Mouse (Mus musculus): Measurements from ENCODE around the gene Ptges2. TPM values are rescaled to one million over a fixed set of nuclear protein-coding genes. Genes with fewer than 3 reads are reported as not detected.
A peak's percentile ranks its signal among the peaks of the same experiment; 100 is the strongest.

The Ptges2 gene
- total and polyA plus RNA-seq, 3 experiments: 35.6 to 69.6 (median 55.3) TPM

- DNase-seq: no peak
These were observed 44.5 kb downstream of the Ptges2 start for GRCm38 (mm10) chr2:32440164-32440563.

GRCm38 (mm10) chr2:32440632-32441031 is 44.9 kb downstream of the Ptges2 start:
- DNase-seq: no peak

GRCm38 (mm10) chr2:32441550-32441949 is 45.9 kb downstream of the Ptges2 start:
- no peak for DNase-seq

- no peak for DNase-seq
These were observed 49.8 kb downstream of the Ptges2 start for GRCm38 (mm10) chr2:32445535-32445934.

DNA sequence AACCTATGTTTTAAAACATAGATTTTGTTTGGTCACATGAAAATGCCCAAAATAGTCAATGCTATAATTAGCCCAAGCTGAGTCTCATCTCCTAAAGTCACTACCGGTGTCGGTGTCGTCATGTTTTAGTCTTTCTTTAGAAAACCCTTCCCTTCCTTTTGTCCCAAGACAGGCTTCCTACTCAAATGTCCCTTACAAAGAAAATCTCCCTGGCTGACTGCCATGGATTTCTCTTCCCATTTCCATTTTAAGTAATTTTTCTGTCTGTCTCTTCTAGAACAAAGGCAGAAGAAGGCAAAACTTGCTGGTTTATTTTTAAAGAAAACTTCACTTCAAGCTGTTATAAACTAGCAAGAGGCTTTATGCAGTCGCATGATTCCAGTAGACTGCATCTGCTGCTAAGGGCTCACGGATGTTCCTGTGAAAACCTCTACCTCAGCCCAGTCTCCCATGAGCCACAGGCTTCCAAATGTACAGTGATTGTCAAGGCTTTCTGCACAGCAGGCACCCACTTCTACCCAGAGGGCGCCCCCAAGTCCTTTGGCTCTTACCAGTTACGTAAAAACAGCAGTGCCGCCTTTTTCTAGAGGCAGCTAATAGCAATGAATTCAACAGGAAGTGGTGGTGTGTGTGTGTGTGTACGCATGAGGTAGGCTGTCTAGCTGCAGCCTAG is 51.7 kb downstream of the Ptges2 start:
- peak; percentile 51 for DNase-seq

- DNase-seq: no peak
These were observed 52.8 kb downstream of the Ptges2 start for GRCm38 (mm10) chr2:32448480-32448879.

- DNase-seq: no peak
These were observed 54.4 kb downstream of the Ptges2 start, which contains the start of gene Naif1 for GRCm38 (mm10) chr2:32449761-32450754. Gene Naif1, plus strand, starts transcription at chr2:32450457.

DNA sequence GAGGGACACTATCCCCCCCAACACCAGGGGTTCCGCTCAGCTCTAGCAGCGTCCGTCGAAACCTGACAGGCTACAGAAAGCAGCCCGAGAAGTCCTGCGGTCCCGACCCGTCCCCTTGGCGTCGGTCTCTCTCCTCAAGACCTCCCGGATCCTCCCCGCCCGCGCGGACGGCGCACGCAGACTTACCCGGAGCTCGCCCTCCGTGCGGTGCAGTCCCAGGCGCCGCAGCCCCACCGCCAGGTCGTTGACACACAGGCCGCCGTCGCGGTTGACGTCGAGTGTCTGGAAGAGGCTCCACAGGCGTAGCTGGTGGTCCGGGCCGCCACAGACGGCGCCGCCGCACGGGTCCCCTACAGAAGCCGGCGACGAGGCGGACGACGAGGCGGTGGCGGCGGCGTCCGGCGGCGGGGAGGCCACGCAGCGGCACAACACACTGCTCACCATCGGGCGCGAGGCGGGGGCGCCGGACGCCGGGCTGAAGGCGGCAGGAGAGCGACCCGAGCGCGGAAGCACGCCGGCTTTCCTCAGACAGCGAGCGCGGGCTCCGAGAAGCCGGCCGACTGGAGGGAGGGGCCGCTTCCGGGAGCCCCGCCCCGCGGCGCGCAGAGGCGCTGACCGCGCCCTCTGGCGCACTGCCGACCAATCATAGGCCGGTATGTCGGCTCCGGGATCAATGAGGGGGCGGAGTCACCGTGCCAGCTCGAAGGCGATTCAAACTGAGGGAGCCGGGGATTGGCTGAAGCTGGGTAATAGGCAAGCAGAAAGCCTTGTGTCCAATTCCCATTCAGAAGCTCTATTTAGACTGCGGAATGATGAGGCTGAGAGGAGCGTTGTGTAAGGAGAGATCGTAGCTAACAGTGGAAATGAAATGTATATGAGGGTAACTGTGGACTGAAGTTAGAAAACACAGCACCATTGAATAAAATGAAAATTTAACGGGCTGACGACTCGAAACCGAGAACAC is 55.5 kb downstream of the Ptges2 start, which contains the start of gene Slc25a25:
Slc25a25 (minus strand) TSS at position 565 of the 964 bp plus-strand sequence.
- peak; percentile 98 for DNase-seq

- DNase-seq: peak; percentile 99
These were observed 56.2 kb downstream of the Ptges2 start for GRCm38 (mm10) chr2:32451870-32452372.

DNA sequence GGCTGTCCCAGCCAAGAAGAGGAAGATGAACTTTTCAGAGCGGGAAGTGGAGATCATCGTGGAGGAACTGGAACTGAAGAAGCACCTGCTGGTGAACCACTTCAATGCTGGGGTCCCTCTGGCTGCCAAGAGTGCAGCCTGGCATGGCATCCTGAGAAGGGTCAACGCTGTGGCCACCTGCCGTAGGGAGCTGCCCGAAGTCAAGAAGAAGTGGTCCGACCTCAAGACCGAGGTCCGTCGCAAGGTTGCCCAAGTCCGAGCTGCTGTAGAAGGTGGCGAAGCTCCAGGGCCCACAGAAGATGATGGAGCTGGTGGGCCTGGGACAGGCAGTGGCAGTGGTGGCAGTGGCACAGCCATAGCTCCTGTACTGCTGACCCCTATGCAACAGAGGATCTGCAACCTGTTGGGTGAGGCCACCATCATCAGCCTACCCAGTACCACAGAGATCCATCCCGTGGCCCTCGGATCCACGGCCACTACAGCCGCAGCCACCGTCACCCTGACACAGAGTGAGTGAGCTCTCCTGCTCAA is 56.8 kb downstream of the Ptges2 start:
- DNase-seq: no peak

DNA sequence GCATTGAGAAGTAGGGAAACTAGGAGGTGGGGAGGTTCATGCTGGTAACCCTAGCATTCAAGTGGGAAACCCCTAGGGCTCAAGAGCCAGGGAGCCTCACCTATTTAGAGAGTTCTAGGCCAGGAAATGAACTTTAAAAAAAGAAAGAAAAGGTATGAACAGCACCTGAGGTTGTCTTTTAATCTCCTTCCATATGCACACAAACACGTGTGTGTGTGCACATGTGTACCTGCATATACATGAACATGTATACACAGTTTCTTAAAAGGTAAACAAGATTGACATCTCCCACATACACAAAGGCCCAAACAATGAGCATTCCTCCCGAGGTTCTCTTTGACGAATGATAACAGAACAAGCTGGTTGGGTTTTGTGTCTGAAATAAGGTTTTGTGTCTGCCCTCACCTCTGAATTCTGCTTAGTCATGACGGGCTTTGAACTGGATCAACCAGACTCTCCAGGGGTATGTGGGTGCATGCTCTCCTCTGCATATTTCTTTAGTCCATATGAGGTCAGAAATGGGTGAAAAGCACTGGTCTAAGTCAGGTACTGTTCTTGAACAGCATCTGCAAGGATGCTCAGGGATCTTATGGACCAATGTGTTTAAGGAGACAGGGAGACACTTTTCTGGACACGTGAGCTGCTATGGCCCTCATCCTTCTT is 58.1 kb downstream of the Ptges2 start:
- no peak for DNase-seq

DNA sequence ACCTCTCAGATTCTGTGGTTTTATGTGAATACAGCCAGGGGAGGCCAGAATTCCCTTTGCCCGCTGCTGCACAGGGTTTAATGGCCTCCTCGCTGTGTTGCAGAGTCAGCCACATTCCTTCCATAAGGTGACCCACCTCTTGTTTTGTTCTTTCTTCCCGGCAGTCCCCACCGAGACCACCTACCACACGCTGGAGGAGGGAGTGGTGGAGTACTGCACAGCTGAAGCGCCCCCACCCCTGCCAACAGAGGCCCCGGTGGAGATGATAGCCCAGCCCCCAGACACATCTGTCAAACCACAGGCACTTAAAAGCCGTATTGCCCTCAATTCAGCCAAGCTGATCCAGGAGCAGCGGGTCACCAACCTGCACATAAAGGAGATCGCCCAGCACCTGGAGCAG is 58.9 kb downstream of the Ptges2 start:
- no peak for DNase-seq

DNA sequence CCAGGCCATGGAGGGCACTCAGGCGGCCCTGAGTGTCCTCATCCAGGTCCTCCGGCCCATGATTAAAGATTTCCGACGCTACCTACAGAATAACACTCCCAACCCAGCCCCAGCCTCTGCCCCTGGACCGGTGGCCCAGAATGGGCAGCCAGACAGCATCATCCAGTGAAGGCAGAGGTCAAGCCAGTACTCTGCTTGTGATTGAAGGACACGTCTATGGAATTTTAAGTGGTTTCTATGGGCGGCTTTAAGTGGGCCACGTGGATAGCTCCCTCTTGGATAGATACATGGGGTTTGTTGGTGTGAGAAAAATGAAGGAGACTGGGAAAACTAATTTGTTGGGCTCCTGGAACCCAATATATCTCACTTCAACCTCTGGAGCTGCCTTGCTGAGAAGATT is 59.4 kb downstream of the Ptges2 start:
- DNase-seq: no peak

Other genes with a start within 250 kb of the Ptges2 start
- 100 to 1,000 TPM in 1 of 2 experiments, 10 to 100 TPM in 1; 93.5 to 104 TPM for gene Prrc2b, start 244.8 kb upstream of the Ptges2 start, total RNA-seq (2021)
- gene Prrc2b, start 244.8 kb upstream of the Ptges2 start, polyA plus RNA-seq (2012; rRNA removed): 70.0 and 82.7 TPM in 2 replicates
- gene Pomt1, start 159.3 kb upstream of the Ptges2 start, total RNA-seq (2021): 10 to 100 TPM; 32.5 to 40.4 TPM
- gene Pomt1, start 159.3 kb upstream of the Ptges2 start, polyA plus RNA-seq (2012; rRNA removed): 42.8 and 49.6 TPM in 2 replicates
- 100 to 1,000 TPM; 116 to 148 TPM for gene Uck1, start 135.7 kb upstream of the Ptges2 start, total RNA-seq (2021)
- 202 and 249 TPM in 2 replicates for gene Uck1, start 135.7 kb upstream of the Ptges2 start, polyA plus RNA-seq (2012; rRNA removed)
- 10 to 100 TPM; 81.1 to 82.9 TPM for gene Golga2, start 108.5 kb upstream of the Ptges2 start, total RNA-seq (2021)
- 25.8 and 31.5 TPM in 2 replicates for gene Golga2, start 108.5 kb upstream of the Ptges2 start, polyA plus RNA-seq (2012; rRNA removed)
- 100 to 1,000 TPM; 324 to 358 TPM for gene Swi5, start 107.8 kb upstream of the Ptges2 start, total RNA-seq (2021)
- gene Swi5, start 107.8 kb upstream of the Ptges2 start, polyA plus RNA-seq (2012; rRNA removed): 317 and 318 TPM in 2 replicates
- gene Ciz1, start 43.6 kb upstream of the Ptges2 start, total RNA-seq (2021): 10 to 100 TPM; 54.0 to 94.0 TPM
- gene Ciz1, start 43.6 kb upstream of the Ptges2 start, polyA plus RNA-seq (2012; rRNA removed): 290 and 303 TPM in 2 replicates
- 10 to 100 TPM; 15.8 to 22.5 TPM for gene Dnm1, start 42.6 kb upstream of the Ptges2 start, total RNA-seq (2021)
- gene Dnm1, start 42.6 kb upstream of the Ptges2 start, polyA plus RNA-seq (2012; rRNA removed): 114 and 144 TPM in 2 replicates
- gene 1110008P14Rik, start 14.0 kb upstream of the Ptges2 start, total RNA-seq (2021): 100 to 1,000 TPM; 152 to 167 TPM
- 1,060 and 1,061 TPM in 2 replicates for gene 1110008P14Rik, start 14.0 kb upstream of the Ptges2 start, polyA plus RNA-seq (2012; rRNA removed)
- 1 to 10 TPM; 2.2 to 2.8 TPM for gene Lcn2, start 7.6 kb upstream of the Ptges2 start, total RNA-seq (2021)
- gene Lcn2, start 7.6 kb upstream of the Ptges2 start, polyA plus RNA-seq (2012; rRNA removed): 0.45 and 2.1 TPM in 2 replicates
- gene Naif1, start 54.6 kb downstream of the Ptges2 start, total RNA-seq (2021): 1 to 10 TPM; 5.1 to 5.9 TPM
- 6.1 and 6.6 TPM in 2 replicates for gene Naif1, start 54.6 kb downstream of the Ptges2 start, polyA plus RNA-seq (2012; rRNA removed)
- 10 to 100 TPM; 34.0 to 79.5 TPM for gene Slc25a25, start 55.5 kb downstream of the Ptges2 start, total RNA-seq (2021)
- 35.2 and 36.8 TPM in 2 replicates for gene Slc25a25, start 55.5 kb downstream of the Ptges2 start, polyA plus RNA-seq (2012; rRNA removed)
- gene Fam102a, start 139.4 kb downstream of the Ptges2 start, total RNA-seq (2021): 10 to 100 TPM; 37.1 to 40.8 TPM
- gene Fam102a, start 139.4 kb downstream of the Ptges2 start, polyA plus RNA-seq (2012; rRNA removed): 40.2 and 43.1 TPM in 2 replicates
- gene Dpm2, start 175.0 kb downstream of the Ptges2 start, total RNA-seq (2021): 10 to 100 TPM; 52.7 to 67.4 TPM
- gene Dpm2, start 175.0 kb downstream of the Ptges2 start, polyA plus RNA-seq (2012; rRNA removed): 160 and 165 TPM in 2 replicates
- gene Pip5kl1, start 178.9 kb downstream of the Ptges2 start, total RNA-seq (2021): under 1 TPM in 1 of 2 experiments, not detected in 1; 0.29 TPM
- gene Pip5kl1, start 178.9 kb downstream of the Ptges2 start, polyA plus RNA-seq (2012; rRNA removed): 0.10 TPM in 1 of 2 replicates, not detected in the other
- not detected for gene 9430097D07Rik, start 179.8 kb downstream of the Ptges2 start, total RNA-seq (2021)
- gene 9430097D07Rik, start 179.8 kb downstream of the Ptges2 start, polyA plus RNA-seq (2012; rRNA removed): not detected in 2 replicates
- 10 to 100 TPM in 1 of 2 experiments, 1 to 10 TPM in 1; 5.6 to 14.5 TPM for gene St6galnac4, start 191.2 kb downstream of the Ptges2 start, total RNA-seq (2021)
- gene St6galnac4, start 191.2 kb downstream of the Ptges2 start, polyA plus RNA-seq (2012; rRNA removed): 15.4 and 18.5 TPM in 2 replicates
- gene St6galnac6, start 203.8 kb downstream of the Ptges2 start, total RNA-seq (2021): 10 to 100 TPM; 55.2 to 55.6 TPM
- gene St6galnac6, start 203.8 kb downstream of the Ptges2 start, polyA plus RNA-seq (2012; rRNA removed): 115 and 122 TPM in 2 replicates
- 10 to 100 TPM; 40.6 to 59.0 TPM for gene Ak1, start 225.9 kb downstream of the Ptges2 start, total RNA-seq (2021)
- gene Ak1, start 225.9 kb downstream of the Ptges2 start, polyA plus RNA-seq (2012; rRNA removed): 66.6 and 67.7 TPM in 2 replicates

Data from adrenal gland, adult 2 months (tissue).